Mouse (Mus musculus) adrenal gland, adult 8-10 months (tissue): ENCODE measurements around the gene Clcn3. TPM values are rescaled to one million over a fixed set of nuclear protein-coding genes. Genes with fewer than 3 reads are reported as not detected.
A peak's percentile ranks its signal among the peaks of the same experiment; 100 is the strongest.

Source experiments
- DNase-seq: peaks from one replicate; pipeline ENCODE4 v3.0.0; 2022
- total RNA-seq, 4 experiments: library from RNA; stranded (reverse); gene quantifications; 2 replicates each; pipeline ENCODE4 v1.2.4; 2022

Gene Clcn3
- total RNA-seq, 4 experiments from 2014 or later, result 50.9 to 68.9 (median 60.7) TPM

GRCm38 (mm10) chr8:60951757-60952156, 31.3 kb downstream of the Clcn3 start:
- no peak for DNase-seq

- DNase-seq, result no peak
Observed at GRCm38 (mm10) chr8:60951271-60951670, 31.8 kb downstream of the Clcn3 start.

GRCm38 (mm10) chr8:60949859-60950258, 33.2 kb downstream of the Clcn3 start:
- DNase-seq, result no peak

GRCm38 (mm10) chr8:60947503-60947902, 35.6 kb downstream of the Clcn3 start:
- DNase-seq, result no peak

- no peak for DNase-seq
Observed at GRCm38 (mm10) chr8:60942867-60943266, 40.2 kb downstream of the Clcn3 start.

- DNase-seq, result no peak
Observed at GRCm38 (mm10) chr8:60938717-60939424, 44.2 kb downstream of the Clcn3 start.

- no peak for DNase-seq
Observed at GRCm38 (mm10) chr8:60933617-60934016, 49.5 kb downstream of the Clcn3 start.

GRCm38 (mm10) chr8:60920176-60920575, 62.9 kb downstream of the Clcn3 start:
- DNase-seq, result no peak

GRCm38 (mm10) chr8:60919069-60919468, 64.0 kb downstream of the Clcn3 start:
- DNase-seq, result no peak

- DNase-seq, result no peak
Observed at GRCm38 (mm10) chr8:60912554-60912953, 70.5 kb downstream of the Clcn3 start.

GRCm38 (mm10) chr8:60912081-60912480, 71.0 kb downstream of the Clcn3 start:
- DNase-seq, result no peak

GRCm38 (mm10) chr8:60900147-60900546, 83.0 kb downstream of the Clcn3 start:
- DNase-seq, result no peak

- DNase-seq, result no peak
Observed at GRCm38 (mm10) chr8:60895878-60896277, 87.2 kb downstream of the Clcn3 start.

GRCm38 (mm10) chr8:60891757-60892156, 91.3 kb downstream of the Clcn3 start:
- no peak for DNase-seq

- no peak for DNase-seq
Observed at GRCm38 (mm10) chr8:60890520-60890874, 92.6 kb downstream of the Clcn3 start.

- DNase-seq, result peak; percentile 93
Observed at GRCm38 (mm10) chr8:60889843-60890519, 93.1 kb downstream of the Clcn3 start, which contains the start of gene Hpf1. Gene Hpf1 (plus strand): TSS chr8:60890418.

GRCm38 (mm10) chr8:60889131-60889842, 93.8 kb downstream of the Clcn3 start:
- no peak for DNase-seq

GRCm38 (mm10) chr8:60886736-60887135, 96.4 kb downstream of the Clcn3 start:
- no peak for DNase-seq

GRCm38 (mm10) chr8:60883419-60884137, 99.5 kb downstream of the Clcn3 start:
- no peak for DNase-seq

- DNase-seq, result no peak
Observed at GRCm38 (mm10) chr8:60878617-60879016, 104.5 kb downstream of the Clcn3 start.

- no peak for DNase-seq
Observed at GRCm38 (mm10) chr8:60870231-60871193, 112.6 kb downstream of the Clcn3 start.

- no peak for DNase-seq
Observed at GRCm38 (mm10) chr8:60869761-60870160, 113.3 kb downstream of the Clcn3 start.
